Mouse (Mus musculus): ENCODE measurements at regions not wholly inside any gene's neighbourhood (a gene's known extent, or its start where the extent isn't known, plus 50 kb on each side); places are given as distances from the start of the nearest gene placed in this dataset.

DNA sequence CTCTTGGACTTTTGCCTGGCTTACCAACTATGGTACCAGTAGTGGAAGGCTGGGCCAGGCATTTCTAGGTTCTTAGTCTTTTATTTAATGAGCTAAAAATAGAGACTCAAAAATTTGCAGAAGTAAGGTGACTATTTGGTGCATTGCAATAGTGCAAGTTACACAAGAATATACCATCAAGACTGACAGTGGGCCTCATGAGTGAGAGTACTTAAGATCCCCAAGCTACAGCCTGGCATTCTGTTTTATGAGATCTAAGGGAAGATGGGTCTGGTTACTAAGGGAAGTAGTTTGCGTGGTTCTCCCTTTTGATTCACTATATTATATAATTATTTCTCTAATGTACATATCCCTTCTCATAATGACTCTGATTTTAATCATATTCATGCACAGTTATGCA is 231.8 kb upstream of the Eci2 start:
- no peak for ATAC-seq (ENCODE audit: insufficient number of reproducible peaks, insufficient read depth, low FRiP score, low read depth)
- no peaks in the 10 kb centered on the region for H3K27me3 ChIP-seq (ENCODE audit: control insufficient read depth, insufficient read depth, low read length)
- no peaks in the 10 kb centered on the region for H3K9me3 ChIP-seq (ENCODE audit: control insufficient read depth, low read length)
- 87% methylated on average over 1 of the region's 1 CpGs for WGBS
- no peak overlapping the region for H3K9ac ChIP-seq (ENCODE audit: low read length)
- no peak overlapping the region for H3K27ac ChIP-seq (replicated peaks in 1 of 2; ENCODE audit: control insufficient read depth in 1 of 2, insufficient read depth in 1 of 2, low read depth in 2 of 2, low read length in 2 of 2)
- no peak overlapping the region for H3K4me3 ChIP-seq (ENCODE audit: control insufficient read depth in 1 of 2, insufficient read depth in 1 of 2, low read depth in 1 of 2, low read length in 2 of 2)
- no peaks in the 10 kb centered on the region for H3K36me3 ChIP-seq (ENCODE audit: control insufficient read depth, insufficient read depth, low read length)
- H3K4me2 ChIP-seq (ENCODE audit: low read length): no peak overlapping the region
- H3K4me1 ChIP-seq (ENCODE audit: control insufficient read depth in 2 of 2, insufficient read depth in 2 of 2, low read length in 2 of 2): no peaks in the 10 kb centered on the region

GRCm38 (mm10) chr13:35283959-35284358 is 257.1 kb upstream of the Eci2 start:
- Histone ChIP-seq H3K9ac (ENCODE audit: low read length) (no peak overlapping the region), H3K36me3 (ENCODE audit: control insufficient read depth, insufficient read depth, low read length) (no peaks in the 10 kb centered on the region), H3K4me1 (ENCODE audit: control insufficient read depth in 2 of 2, insufficient read depth in 2 of 2, low read length in 2 of 2) (peaks cover 0 to 9% of the 10 kb centered on the region in 2 experiments; a peak in 2 of 4 replicates), H3K4me2 (ENCODE audit: low read length) (no peak overlapping the region), H3K27me3 (ENCODE audit: control insufficient read depth, insufficient read depth, low read length) (no peaks in the 10 kb centered on the region), H3K9me3 (ENCODE audit: control insufficient read depth, low read length) (no peaks in the 10 kb centered on the region), H3K4me3 (ENCODE audit: control insufficient read depth in 1 of 2, insufficient read depth in 1 of 2, low read depth in 1 of 2, low read length in 2 of 2) (no peak overlapping the region), H3K27ac (replicated peaks in 1 of 2; ENCODE audit: control insufficient read depth in 1 of 2, insufficient read depth in 1 of 2, low read depth in 2 of 2, low read length in 2 of 2) (peak overlapping the region; percentile 20 to 58; a peak in 3 of 4 replicates)
- 20% methylated on average over 1 of the region's 1 CpGs for WGBS
- ATAC-seq (ENCODE audit: insufficient number of reproducible peaks, insufficient read depth, low FRiP score, low read depth): peak; percentile 66

- no peak overlapping the region for H3K9ac ChIP-seq (ENCODE audit: low read length)
- WGBS: 51% methylated on average over 1 of the region's 1 CpGs
- H3K4me1 ChIP-seq (ENCODE audit: control insufficient read depth in 2 of 2, insufficient read depth in 2 of 2, low read length in 2 of 2): no peaks in the 10 kb centered on the region
- H3K27ac ChIP-seq (replicated peaks in 1 of 2; ENCODE audit: control insufficient read depth in 1 of 2, insufficient read depth in 1 of 2, low read depth in 2 of 2, low read length in 2 of 2): no peak overlapping the region
- H3K9me3 ChIP-seq (ENCODE audit: control insufficient read depth, low read length): no peaks in the 10 kb centered on the region
- no peaks in the 10 kb centered on the region for H3K36me3 ChIP-seq (ENCODE audit: control insufficient read depth, insufficient read depth, low read length)
- ATAC-seq (ENCODE audit: insufficient number of reproducible peaks, insufficient read depth, low FRiP score, low read depth): no peak
- no peak overlapping the region for H3K4me2 ChIP-seq (ENCODE audit: low read length)
- no peak overlapping the region for H3K4me3 ChIP-seq (ENCODE audit: control insufficient read depth in 1 of 2, insufficient read depth in 1 of 2, low read depth in 1 of 2, low read length in 2 of 2)
- no peaks in the 10 kb centered on the region for H3K27me3 ChIP-seq (ENCODE audit: control insufficient read depth, insufficient read depth, low read length)
Observed at GRCm38 (mm10) chr13:35302088-35302487, 275.2 kb upstream of the Eci2 start.

GRCm38 (mm10) chr13:35316772-35317171 is 289.9 kb upstream of the Eci2 start:
- no peak overlapping the region for H3K4me3 ChIP-seq (ENCODE audit: control insufficient read depth in 1 of 2, insufficient read depth in 1 of 2, low read depth in 1 of 2, low read length in 2 of 2)
- H3K4me2 ChIP-seq (ENCODE audit: low read length): no peak overlapping the region
- WGBS: 86% methylated on average over 1 of the region's 1 CpGs
- no peaks in the 10 kb centered on the region for H3K27me3 ChIP-seq (ENCODE audit: control insufficient read depth, insufficient read depth, low read length)
- H3K36me3 ChIP-seq (ENCODE audit: control insufficient read depth, insufficient read depth, low read length): no peaks in the 10 kb centered on the region
- H3K27ac ChIP-seq (replicated peaks in 1 of 2; ENCODE audit: control insufficient read depth in 1 of 2, insufficient read depth in 1 of 2, low read depth in 2 of 2, low read length in 2 of 2): no peak overlapping the region
- no peaks in the 10 kb centered on the region for H3K9me3 ChIP-seq (ENCODE audit: control insufficient read depth, low read length)
- H3K4me1 ChIP-seq (ENCODE audit: control insufficient read depth in 2 of 2, insufficient read depth in 2 of 2, low read length in 2 of 2): no peaks in the 10 kb centered on the region
- no peak for ATAC-seq (ENCODE audit: insufficient number of reproducible peaks, insufficient read depth, low FRiP score, low read depth)
- no peak overlapping the region for H3K9ac ChIP-seq (ENCODE audit: low read length)

GRCm38 (mm10) chr13:35326682-35327242 is 299.9 kb upstream of the Eci2 start:
- WGBS: 24% methylated on average over 10 of the region's 10 CpGs
- Histone ChIP-seq H3K4me1 (ENCODE audit: control insufficient read depth in 2 of 2, insufficient read depth in 2 of 2, low read length in 2 of 2) (peaks cover 0 to 7% of the 10 kb centered on the region in 2 experiments; a peak in 1 of 4 replicates), H3K9ac (ENCODE audit: low read length) (peak overlapping the region; percentile 50; the same call in 1 of the 2 replicates), H3K4me3 (ENCODE audit: control insufficient read depth in 1 of 2, insufficient read depth in 1 of 2, low read depth in 1 of 2, low read length in 2 of 2) (peak overlapping the region; percentile 16 to 24; a peak in 3 of 4 replicates), H3K27ac (replicated peaks in 1 of 2; ENCODE audit: control insufficient read depth in 1 of 2, insufficient read depth in 1 of 2, low read depth in 2 of 2, low read length in 2 of 2) (no peak overlapping the region), H3K9me3 (ENCODE audit: control insufficient read depth, low read length) (no peaks in the 10 kb centered on the region), H3K4me2 (ENCODE audit: low read length) (peak overlapping the region; percentile 59), H3K36me3 (ENCODE audit: control insufficient read depth, insufficient read depth, low read length) (no peaks in the 10 kb centered on the region), H3K27me3 (ENCODE audit: control insufficient read depth, insufficient read depth, low read length) (no peaks in the 10 kb centered on the region)
- ATAC-seq (ENCODE audit: insufficient number of reproducible peaks, insufficient read depth, low FRiP score, low read depth): no peak

GRCm38 (mm10) chr13:35328320-35328719 is 301.4 kb upstream of the Eci2 start:
- peaks cover 0 to 7% of the 10 kb centered on the region in 2 experiments; a peak in 1 of 4 replicates for H3K4me1 ChIP-seq (ENCODE audit: control insufficient read depth in 2 of 2, insufficient read depth in 2 of 2, low read length in 2 of 2)
- no peaks in the 10 kb centered on the region for H3K9me3 ChIP-seq (ENCODE audit: control insufficient read depth, low read length)
- H3K36me3 ChIP-seq (ENCODE audit: control insufficient read depth, insufficient read depth, low read length): no peaks in the 10 kb centered on the region
- H3K4me3 ChIP-seq (ENCODE audit: control insufficient read depth in 1 of 2, insufficient read depth in 1 of 2, low read depth in 1 of 2, low read length in 2 of 2): no peak overlapping the region
- H3K9ac ChIP-seq (ENCODE audit: low read length): no peak overlapping the region
- no peak for ATAC-seq (ENCODE audit: insufficient number of reproducible peaks, insufficient read depth, low FRiP score, low read depth)
- no peak overlapping the region for H3K27ac ChIP-seq (replicated peaks in 1 of 2; ENCODE audit: control insufficient read depth in 1 of 2, insufficient read depth in 1 of 2, low read depth in 2 of 2, low read length in 2 of 2)
- no peak overlapping the region for H3K4me2 ChIP-seq (ENCODE audit: low read length)
- 70% methylated on average over 2 of the region's 2 CpGs for WGBS
- H3K27me3 ChIP-seq (ENCODE audit: control insufficient read depth, insufficient read depth, low read length): no peaks in the 10 kb centered on the region

- no peaks in the 10 kb centered on the region for H3K9me3 ChIP-seq (ENCODE audit: control insufficient read depth, low read length)
- peaks cover 0 to 7% of the 10 kb centered on the region in 2 experiments; a peak in 1 of 4 replicates for H3K4me1 ChIP-seq (ENCODE audit: control insufficient read depth in 2 of 2, insufficient read depth in 2 of 2, low read length in 2 of 2)
- H3K27ac ChIP-seq (replicated peaks in 1 of 2; ENCODE audit: control insufficient read depth in 1 of 2, insufficient read depth in 1 of 2, low read depth in 2 of 2, low read length in 2 of 2): no peak overlapping the region
- no peak overlapping the region for H3K4me3 ChIP-seq (ENCODE audit: control insufficient read depth in 1 of 2, insufficient read depth in 1 of 2, low read depth in 1 of 2, low read length in 2 of 2)
- ATAC-seq (ENCODE audit: insufficient number of reproducible peaks, insufficient read depth, low FRiP score, low read depth): no peak
- H3K4me2 ChIP-seq (ENCODE audit: low read length): no peak overlapping the region
- no peaks in the 10 kb centered on the region for H3K27me3 ChIP-seq (ENCODE audit: control insufficient read depth, insufficient read depth, low read length)
- H3K9ac ChIP-seq (ENCODE audit: low read length): no peak overlapping the region
- no peaks in the 10 kb centered on the region for H3K36me3 ChIP-seq (ENCODE audit: control insufficient read depth, insufficient read depth, low read length)
- 75% methylated on average over 1 of the region's 1 CpGs for WGBS
Observed at GRCm38 (mm10) chr13:35330926-35331325, 304.0 kb upstream of the Eci2 start.

DNA sequence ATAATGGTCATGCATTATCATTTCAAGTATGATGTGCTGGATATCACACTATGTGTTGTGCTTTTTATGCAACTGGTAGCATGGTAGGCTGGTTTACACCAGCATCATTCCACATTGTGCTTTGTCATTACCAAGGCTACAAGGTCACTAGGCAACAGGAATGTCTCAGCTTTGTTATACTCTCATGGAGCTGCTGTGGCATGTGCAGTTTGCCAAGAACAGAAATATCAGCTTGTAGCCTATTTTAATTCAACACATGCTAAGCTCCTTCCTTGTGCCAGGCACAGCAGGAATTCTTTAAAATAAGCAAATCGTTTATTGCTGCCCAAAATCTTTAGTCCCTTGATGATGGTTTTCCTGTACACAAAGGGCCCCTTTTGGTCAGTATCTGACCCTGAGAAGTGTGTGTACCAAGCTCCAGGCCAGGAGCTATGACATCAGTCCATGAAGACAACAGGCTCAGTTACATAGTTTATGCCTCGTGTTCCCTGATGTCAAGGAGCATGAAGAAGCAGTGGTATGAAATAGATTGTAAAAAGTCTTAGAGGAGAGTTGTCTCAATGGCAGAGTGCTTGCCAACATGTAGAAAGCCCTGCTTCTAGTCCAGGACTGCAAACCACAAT is 314.0 kb upstream of the Cdyl start:
- Histone ChIP-seq H3K36me3 (ENCODE audit: control insufficient read depth, insufficient read depth, low read length) (no peaks in the 10 kb centered on the region), H3K4me3 (ENCODE audit: control insufficient read depth in 1 of 2, insufficient read depth in 1 of 2, low read depth in 1 of 2, low read length in 2 of 2) (no peak overlapping the region), H3K27me3 (ENCODE audit: control insufficient read depth, insufficient read depth, low read length) (no peaks in the 10 kb centered on the region), H3K4me1 (ENCODE audit: control insufficient read depth in 2 of 2, insufficient read depth in 2 of 2, low read length in 2 of 2) (no peaks in the 10 kb centered on the region), H3K9ac (ENCODE audit: low read length) (no peak overlapping the region), H3K4me2 (ENCODE audit: low read length) (no peak overlapping the region), H3K27ac (replicated peaks in 1 of 2; ENCODE audit: control insufficient read depth in 1 of 2, insufficient read depth in 1 of 2, low read depth in 2 of 2, low read length in 2 of 2) (no peak overlapping the region), H3K9me3 (ENCODE audit: control insufficient read depth, low read length) (no peaks in the 10 kb centered on the region)
- ATAC-seq (ENCODE audit: insufficient number of reproducible peaks, insufficient read depth, low FRiP score, low read depth): no peak
- WGBS: 76% methylated on average over 2 of the region's 2 CpGs

Data from heart, embryonic 14.5 days (tissue).